Mouse (Mus musculus) kidney, adult 18-20 months (tissue): ENCODE measurements around the gene Fbxl7.

Experiments
- DNase-seq: peaks from one replicate; pipeline ENCODE4 v3.0.0; 2021

Gene Fbxl7

DNA sequence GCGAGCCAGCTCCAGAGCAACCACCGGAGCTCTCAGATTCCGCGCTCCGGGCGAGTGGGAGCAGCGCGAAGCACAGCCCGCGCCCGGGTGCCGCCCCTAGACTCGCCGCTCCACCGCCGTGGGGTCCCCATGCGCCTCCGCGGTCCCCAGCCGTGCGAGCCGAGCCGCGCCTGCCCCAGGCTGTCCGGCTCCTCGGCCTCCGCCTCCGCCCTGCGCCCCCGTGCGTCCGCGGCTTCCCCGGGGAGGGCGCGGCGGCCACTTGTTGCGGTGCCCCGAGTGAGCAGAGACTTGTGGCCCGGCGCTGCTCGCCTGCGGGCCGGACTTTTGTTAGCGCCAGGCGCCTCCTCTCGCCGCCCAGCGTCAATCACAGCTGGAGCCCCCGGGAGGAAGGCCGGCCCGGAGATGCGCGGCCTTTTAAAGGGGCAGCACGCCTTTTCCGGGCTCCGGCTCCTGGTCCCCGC is at the start of gene Fbxl7:
Gene Fbxl7 (minus strand): TSS at position 330 of the 461 bp plus-strand sequence.
- DNase-seq, result peak; percentile 85

GRCm38 (mm10) chr15:26922026-26922425 is 26.6 kb upstream of the Fbxl7 start:
- DNase-seq, result no peak

DNA sequence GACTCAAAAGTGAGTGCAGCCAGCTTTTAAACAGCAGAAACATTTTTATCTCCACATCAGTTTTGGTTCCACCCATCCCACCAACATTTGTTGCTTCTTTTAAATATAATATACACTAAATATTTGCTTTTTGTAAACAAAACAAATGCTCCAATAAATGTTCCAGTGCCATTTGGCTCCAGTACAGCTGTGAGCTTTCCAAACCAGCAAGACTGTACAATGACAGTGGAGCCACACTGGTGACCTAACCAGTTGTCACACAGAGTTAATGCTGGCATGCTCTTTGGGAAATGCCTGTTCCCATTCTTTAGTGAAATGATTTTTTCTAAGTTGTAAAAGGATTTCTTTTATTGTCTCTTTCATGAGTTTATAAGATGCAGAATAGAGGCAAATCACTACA is 18.0 kb upstream of the Fbxl7 start:
- no peak for DNase-seq

- no peak for DNase-seq
Measured at GRCm38 (mm10) chr15:26895761-26896160, 381 bp upstream of the Fbxl7 start.

GRCm38 (mm10) chr15:26894801-26895229 is 565 bp downstream of the Fbxl7 start:
- DNase-seq, result peak; percentile 33

- peak; percentile 37 for DNase-seq
Measured at GRCm38 (mm10) chr15:26894031-26894655, 1.2 kb downstream of the Fbxl7 start.

DNA sequence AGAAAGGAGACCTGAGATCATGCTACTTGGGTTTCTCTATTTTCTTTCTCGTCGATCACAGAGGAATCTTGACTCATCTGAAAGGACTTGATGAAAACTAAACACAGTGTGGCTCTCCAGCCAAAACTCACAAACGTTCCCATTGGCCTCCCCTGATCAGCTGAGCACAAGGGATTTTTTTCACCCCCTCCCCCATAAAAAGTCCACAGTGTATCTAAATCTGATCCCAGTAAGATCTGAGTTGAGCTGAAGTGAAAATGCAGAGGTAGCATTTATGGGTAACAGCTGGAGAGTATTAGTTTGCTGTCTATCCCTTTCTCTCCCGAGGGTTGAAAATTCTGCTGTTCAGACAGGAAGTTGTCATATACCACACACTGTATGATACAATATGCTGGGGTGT is 2.2 kb downstream of the Fbxl7 start:
- no peak for DNase-seq

DNA sequence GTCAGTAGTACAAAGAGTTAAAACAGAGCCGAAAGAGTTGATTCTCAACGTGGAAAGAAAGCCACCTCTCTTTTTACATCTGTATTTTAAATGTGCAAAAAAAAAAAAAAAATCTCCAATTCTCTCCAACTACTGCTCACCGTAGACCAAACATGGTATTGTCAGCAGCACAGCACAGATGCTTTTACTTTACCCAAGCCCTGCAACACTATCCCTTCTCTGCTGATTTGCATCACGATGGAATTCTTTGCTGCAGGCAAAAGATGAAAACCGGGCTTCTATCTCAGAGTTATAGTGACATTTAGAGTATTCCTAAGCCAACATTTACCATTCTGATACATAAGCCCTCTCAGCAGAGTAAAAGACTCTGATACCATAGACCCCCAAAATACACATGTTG is 5.4 kb downstream of the Fbxl7 start:
- no peak for DNase-seq

GRCm38 (mm10) chr15:26888170-26888569 is 7.2 kb downstream of the Fbxl7 start:
- no peak for DNase-seq

GRCm38 (mm10) chr15:26885979-26886378 is 9.4 kb downstream of the Fbxl7 start:
- no peak for DNase-seq

DNA sequence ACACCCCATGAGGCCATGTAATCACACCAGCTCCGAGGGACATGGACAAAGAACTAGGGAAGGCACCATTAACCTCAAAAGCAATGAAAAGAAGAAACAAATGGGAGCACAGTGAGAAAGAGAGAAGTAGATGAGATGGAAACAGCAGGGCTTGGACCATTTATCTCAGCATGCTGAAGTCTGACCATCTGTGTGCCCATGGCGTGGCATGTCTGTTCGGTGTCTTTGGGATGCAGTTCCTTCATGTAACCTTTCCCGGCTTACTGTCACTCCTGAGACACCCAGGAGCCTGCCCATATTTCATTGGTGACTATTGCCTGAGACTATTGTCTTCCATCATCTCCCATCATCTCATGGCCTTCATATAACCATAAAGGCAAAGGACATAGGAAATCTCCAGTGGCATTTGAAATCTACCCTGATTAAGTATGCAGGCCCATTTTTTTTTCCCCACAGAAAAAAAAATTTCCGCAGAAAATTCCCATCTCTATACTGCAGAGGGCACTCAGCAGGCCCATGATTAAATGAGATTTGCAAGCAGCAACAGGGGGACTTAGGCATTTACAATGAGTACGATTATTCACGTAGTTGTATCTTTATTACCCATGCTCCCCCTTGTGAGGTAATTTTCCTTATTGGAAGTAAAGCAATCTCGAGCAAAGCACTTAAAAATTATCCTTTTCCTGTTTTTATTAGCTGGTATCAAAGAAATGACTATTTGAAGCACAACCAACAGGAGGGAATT is 15.0 kb downstream of the Fbxl7 start:
- DNase-seq, result no peak

- peak; percentile 24 for DNase-seq
Measured at GRCm38 (mm10) chr15:26875687-26876086, 19.7 kb downstream of the Fbxl7 start.

DNA sequence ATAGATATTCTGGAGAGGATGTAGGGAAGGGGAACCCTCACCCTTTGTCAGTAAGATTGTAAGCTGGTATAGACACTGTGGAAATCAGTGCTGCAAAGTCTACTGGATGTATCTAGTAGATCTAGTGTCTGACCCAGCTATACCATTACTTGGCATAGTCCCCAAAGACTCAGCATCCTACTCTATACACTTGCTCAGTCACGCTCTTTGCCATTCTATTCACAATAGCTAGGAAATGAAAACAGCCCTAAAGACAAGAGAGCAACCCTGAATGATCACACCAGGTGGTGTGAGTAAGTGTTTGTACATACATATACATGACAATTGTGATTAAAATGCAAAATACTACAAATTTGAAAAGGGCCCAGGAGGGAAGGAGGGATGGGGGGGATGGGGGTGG is 23.1 kb downstream of the Fbxl7 start:
- DNase-seq, result no peak

DNA sequence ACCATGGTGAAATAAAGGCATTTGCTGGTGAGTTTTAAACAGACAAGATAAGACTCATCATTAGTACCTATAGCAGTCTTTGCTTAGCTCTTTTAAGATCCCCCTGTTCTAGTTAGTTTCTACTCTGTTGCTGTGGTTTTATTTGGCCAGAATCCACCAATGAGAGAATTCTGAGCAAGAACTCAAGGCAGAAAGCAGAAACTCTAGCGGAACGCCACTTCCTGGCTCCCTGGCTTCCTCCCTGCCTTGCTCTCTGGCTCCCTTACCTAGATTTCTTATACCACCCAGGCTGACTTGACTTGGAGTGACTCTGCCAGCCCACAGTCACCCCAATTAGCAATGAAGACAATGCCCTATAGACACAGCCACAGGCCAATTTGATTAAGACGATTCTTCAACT is 26.2 kb downstream of the Fbxl7 start:
- DNase-seq, result no peak

- DNase-seq, result peak; percentile 19
Measured at GRCm38 (mm10) chr15:26867521-26867920, 27.9 kb downstream of the Fbxl7 start.

DNA sequence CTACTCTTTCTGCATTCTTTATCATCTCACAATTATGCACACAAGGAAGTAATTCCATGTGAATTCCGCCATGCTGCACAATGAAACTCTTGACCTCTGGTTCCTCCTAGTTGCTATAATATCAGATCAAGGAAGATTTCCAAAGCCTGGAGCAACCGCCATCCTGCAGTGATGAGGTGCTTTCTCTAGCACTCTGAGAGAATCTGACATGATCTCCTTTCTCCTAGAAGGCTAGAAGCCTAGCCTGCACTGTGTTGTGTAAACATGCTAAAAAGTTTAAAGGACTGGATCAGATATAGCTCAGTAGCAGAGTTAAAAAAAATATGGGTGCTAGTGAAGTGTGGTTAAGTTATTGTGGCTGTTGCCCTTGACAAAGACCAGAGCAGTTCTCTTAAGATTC is 33.2 kb downstream of the Fbxl7 start:
- no peak for DNase-seq

DNA sequence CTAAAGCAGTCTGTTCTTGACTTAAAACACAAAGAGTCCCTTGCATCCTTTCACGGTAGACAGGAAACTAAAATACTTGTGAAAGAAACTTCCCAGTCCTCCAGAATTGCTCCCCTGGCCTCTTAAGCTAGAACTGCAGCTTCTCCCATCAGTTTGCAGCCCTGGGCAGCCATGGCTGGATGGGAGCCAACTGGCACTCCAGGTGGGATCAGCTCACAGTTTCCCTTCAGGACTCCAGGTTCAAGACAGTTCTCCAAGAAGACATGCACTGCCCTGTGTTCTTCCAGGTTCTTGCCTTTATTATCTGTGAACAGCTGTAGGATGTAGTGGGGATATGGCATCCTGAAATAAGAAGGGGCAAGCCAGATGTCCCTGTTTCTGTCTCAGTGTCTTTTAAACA is 45.8 kb downstream of the Fbxl7 start:
- DNase-seq, result no peak

DNA sequence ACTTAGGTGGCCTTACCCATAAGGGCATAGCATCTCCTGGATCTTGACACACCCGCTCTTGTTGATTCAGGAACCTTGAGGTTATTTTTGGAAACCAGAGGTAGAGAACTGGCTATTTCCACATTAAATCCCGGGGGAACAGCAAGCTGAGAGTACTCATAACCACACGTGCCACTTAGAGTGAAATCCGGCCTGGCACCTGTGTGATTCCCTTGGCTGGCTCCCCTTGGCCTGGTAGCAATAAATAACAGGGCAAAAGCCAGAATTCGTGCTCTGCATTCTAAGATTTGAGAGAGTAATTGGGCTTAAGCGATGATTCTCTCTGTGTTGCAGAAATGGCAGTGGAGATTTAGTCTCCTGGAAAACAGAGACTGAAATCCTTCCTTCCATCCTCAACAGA is 53.2 kb downstream of the Fbxl7 start:
- peak; percentile 13 for DNase-seq

DNA sequence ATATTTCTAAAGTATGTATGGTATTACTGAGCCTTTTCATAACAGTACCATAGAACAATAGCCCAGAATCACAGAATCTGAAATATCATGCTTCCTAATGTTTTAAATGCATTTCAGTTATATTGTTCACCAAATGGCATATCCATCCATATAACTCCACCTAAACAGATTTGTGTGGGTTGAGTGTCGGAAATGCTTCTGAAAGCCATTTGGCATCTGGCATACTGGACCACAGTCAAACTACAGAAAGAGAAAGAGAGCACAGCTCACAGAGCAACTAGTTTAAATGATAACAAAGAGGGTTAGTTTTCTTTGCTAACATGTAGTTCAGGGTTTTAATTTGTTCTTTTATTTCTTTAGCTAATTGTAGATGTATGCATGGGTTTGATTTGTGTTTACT is 57.0 kb downstream of the Fbxl7 start:
- DNase-seq, result no peak

DNA sequence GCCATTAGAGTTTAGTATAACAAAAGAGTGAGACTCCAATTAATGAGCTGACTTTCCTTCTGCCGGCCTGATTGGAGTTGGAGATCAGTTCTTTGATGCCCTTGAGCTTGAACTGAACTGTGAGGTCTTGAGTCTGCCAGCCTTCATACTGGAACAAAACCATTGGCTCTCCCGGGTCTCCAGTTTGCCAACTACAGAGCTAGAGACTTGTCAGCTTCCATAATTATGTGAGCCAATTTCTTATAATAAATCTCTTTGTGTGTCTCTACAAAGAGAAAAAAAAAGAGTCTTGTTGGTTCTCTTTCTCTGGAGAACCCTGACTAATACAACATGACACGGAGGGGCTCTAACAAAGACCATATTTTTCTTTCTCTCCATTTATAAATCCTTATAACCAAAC is 58.2 kb downstream of the Fbxl7 start:
- DNase-seq, result no peak

DNA sequence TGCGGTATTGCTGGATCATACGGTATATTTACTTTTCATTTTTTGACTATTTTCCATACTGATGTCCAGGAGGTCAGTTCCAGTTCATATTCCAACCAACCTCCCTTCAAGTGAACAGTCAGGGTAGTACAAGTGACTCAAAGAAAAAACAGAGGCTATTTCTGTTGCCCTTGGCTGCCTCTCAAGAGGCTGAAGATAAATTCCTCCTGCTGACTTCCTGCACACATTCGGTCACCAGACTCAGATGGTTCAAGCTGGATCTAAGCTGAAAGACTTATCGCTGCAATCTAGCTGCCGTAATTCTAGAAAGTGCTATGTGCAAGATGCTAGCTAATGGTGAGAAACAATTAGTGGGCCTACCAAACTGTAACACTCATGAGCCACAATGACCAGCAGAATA is 61.0 kb downstream of the Fbxl7 start:
- no peak for DNase-seq

DNA sequence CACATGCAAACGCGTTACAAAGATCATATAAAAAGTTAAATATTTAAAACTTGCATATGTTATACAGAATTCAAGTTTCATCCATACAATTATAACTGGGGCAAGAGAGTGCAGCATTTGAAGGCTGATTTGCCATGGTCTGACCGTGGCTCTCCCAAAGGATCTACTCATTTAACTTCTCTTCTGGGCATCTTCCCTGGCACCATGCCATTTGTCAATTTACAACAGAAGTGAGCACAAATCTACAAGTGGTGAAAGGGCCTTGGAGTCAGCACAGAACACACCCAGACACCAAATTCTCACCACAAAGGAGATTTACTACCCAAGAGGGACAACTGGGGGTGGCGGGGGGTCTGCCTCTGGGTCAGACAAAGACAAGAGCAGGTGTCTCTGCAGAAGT is 64.2 kb downstream of the Fbxl7 start:
- DNase-seq, result no peak

DNA sequence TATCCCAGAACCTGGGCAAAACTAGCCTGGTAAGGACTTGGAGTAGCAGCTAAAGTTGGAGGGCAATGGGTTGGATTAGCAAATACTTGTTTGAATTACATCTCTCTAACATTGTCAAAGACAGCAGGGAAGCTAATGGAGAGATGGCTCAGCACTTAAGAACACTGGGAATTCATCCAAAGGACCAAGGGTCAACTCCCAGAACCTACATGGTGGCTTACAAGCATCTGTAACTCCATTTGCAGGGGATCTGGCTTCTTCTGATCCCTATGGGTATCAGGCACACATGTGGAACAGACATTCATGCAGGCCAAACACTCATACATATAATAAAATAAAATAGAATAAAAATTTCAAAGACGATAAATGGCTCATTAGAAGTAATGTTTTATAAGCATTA is 78.4 kb downstream of the Fbxl7 start:
- DNase-seq, result no peak

DNA sequence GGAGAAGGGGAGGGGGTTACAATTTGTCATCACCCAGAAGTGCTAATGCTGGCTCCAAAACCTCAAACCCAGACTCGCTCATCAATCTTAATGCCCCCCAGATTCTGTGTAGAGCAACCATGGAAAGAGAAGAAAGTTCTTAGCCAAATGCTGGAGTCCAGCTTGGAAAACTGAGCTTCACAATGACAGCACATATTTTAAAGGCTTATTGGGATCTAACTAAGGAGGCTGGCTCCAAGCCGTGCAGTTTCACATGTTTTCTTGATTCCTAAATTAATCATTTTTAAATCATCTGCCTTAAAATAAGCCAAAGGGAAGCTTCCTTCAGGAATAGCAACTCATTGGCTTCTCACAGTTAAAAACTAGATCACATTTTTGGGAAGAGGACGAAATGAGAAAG is 82.5 kb downstream of the Fbxl7 start:
- no peak for DNase-seq

- no peak for DNase-seq
Measured at GRCm38 (mm10) chr15:26809569-26809968, 85.8 kb downstream of the Fbxl7 start.
